Mouse (Mus musculus): ENCODE data around the gene Tgfa. TPM values are rescaled to one million over a fixed set of nuclear protein-coding genes. Genes with fewer than 3 reads are reported as not detected.

Tgfa gene
- polyA plus RNA-seq, 1 experiment from 2014 or later: 1.7 TPM

Other genes with a start within 250 kb of the Tgfa start
- 37.0 and 38.0 TPM in 2 replicates for gene Dusp11, start 233.6 kb upstream of the Tgfa start, polyA plus RNA-seq (2016; fragmentation: Nextera tagmentation; extraction: Ambion mirVana)
- gene Figla, start 179.1 kb upstream of the Tgfa start, polyA plus RNA-seq (2016; fragmentation: Nextera tagmentation; extraction: Ambion mirVana): not detected in 2 replicates
- gene Add2, start 166.5 kb upstream of the Tgfa start, polyA plus RNA-seq (2016; fragmentation: Nextera tagmentation; extraction: Ambion mirVana): 43.6 and 84.1 TPM in 2 replicates
- gene Fam136a, start 170.4 kb downstream of the Tgfa start, polyA plus RNA-seq (2016; fragmentation: Nextera tagmentation; extraction: Ambion mirVana): 150 and 167 TPM in 2 replicates
- 782 and 875 TPM in 2 replicates for gene Snrpg, start 176.1 kb downstream of the Tgfa start, polyA plus RNA-seq (2016; fragmentation: Nextera tagmentation; extraction: Ambion mirVana)
- 87.1 and 99.4 TPM in 2 replicates for gene Pcyox1, start 201.9 kb downstream of the Tgfa start, polyA plus RNA-seq (2016; fragmentation: Nextera tagmentation; extraction: Ambion mirVana)
- gene Tia1, start 209.0 kb downstream of the Tgfa start, polyA plus RNA-seq (2016; fragmentation: Nextera tagmentation; extraction: Ambion mirVana): 209 and 212 TPM in 2 replicates
- gene Gm44790, start 231.4 kb downstream of the Tgfa start, polyA plus RNA-seq (2016; fragmentation: Nextera tagmentation; extraction: Ambion mirVana): 1.8 TPM in 1 of 2 replicates, not detected in the other
- gene C87436, start 243.2 kb downstream of the Tgfa start, polyA plus RNA-seq (2016; fragmentation: Nextera tagmentation; extraction: Ambion mirVana): 24.4 and 26.2 TPM in 2 replicates

Measured in hindbrain, embryonic 10.5 days (tissue).